Mouse (Mus musculus) C2C12 (cell line): ENCODE data around the gene Rflna.

Source experiments
- CEBPB ChIP-seq: IDR thresholded peaks from one replicate; pipeline ENCODE4 v1.6.1; 2011; ENCODE audit warnings: low read depth, mild to moderate bottlenecking, control low read depth, moderate library complexity
- CTCF ChIP-seq: IDR thresholded peaks from one replicate; pipeline ENCODE4 v1.5.1; 2011; ENCODE audit not compliant: control insufficient read depth, insufficient read depth, insufficient read length
- MAX ChIP-seq: IDR thresholded peaks from one replicate; pipeline ENCODE4 v1.6.1; 2011; ENCODE audit warnings: mild to moderate bottlenecking, control low read depth
- MYOG ChIP-seq: IDR thresholded peaks from one replicate; pipeline ENCODE4 v1.6.1; 2011; ENCODE audit not compliant: control insufficient read depth, insufficient read length; ENCODE audit errors: extremely low read depth
- USF1 ChIP-seq: IDR thresholded peaks from one replicate; pipeline ENCODE4 v1.6.1; 2011; ENCODE audit warnings: low read depth, mild to moderate bottlenecking, control low read depth, moderate library complexity

DNA sequence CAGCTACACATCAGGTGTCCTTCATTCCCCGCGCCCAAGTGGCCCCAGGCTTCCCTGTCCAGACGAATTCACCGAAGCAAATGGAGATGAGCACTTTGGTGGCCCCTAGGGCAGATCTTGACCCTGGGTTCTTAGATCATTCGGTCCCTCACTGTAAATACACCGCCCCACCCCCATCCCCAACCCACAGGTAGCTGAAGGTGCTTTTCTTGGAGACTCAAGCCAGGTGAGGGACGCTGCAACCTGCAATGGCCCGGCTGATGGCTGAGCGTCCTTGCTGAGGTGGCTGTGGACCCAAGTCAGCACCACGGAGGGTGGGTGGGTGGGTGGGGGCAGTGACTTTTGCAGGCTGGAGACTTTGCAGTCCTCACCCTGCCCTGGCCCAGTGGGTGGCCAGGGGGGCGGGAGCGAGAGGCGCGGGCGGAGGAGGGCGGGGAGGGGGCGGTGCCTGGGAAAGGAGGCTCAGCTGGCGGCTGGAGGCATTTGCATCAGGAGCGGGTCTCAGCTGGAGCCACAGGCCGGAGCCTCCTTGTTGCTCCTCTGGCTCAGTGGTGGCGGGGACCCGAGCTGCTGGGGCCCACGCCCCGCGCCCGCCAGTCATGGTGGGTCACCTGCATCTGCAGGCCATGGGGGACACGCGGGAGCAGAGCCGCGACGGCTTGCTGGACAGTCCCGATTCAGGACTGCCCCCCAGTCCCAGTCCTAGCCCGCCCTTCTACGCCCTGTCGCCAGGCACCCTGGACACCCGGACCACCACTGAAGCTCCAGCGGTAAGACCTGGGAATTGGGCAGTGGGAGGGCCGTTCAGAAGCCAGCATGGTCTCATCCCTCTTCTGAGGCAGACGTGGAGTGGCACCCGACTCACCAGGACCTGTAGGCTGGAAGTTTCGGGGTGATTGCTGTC lies at the start of gene Rflna:
- no peak for TF ChIP-seq USF1
- no peak for TF ChIP-seq CTCF
- TF ChIP-seq MYOG, result no peak
- TF ChIP-seq CEBPB, result no peak
- no peak for TF ChIP-seq MAX
